ENCODE assay signal across 32 mouse cellular contexts in the genomic region with DNA sequence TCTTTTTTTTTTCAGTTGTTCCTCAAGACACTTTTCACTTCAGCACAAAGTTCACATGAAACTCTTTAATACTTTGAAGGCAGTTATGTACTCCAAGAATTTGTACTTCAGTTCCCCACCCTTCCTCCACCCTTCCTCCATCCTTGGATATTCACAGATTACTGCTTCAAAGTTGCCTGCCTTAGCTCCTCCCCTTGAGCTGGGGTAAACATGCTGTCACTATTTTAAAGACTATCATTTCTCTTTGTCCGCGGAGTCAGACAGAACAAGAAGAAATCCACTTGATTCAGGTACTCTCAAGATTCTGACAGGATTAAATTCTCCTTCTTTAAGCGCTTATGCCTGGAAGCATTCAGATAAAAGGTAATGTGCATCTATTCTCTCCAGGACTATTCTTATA. TPM values are rescaled to one million over a fixed set of nuclear protein-coding genes. Genes with fewer than 3 reads are reported as not detected.
A peak's percentile ranks its signal among the peaks of the same experiment; 100 is the strongest.
DNase-seq lines count a peak whose midpoint lies in the region; ATAC-seq and TF ChIP-seq lines count a peak whose summit lies in the region.
"Had no signal": no experiment of that assay in that cellular context is flagged by ENCODE, and none has a peak within 500 bp of the region (broad histone marks: within the 10 kb centered on the region; RNA-seq: fewer than 3 reads in every experiment).

No protein-coding gene starts in this region.

- TF ChIP-seq CTCF in heart, postnatal 0 days (IDR thresholded peaks at IDR 0.05; ENCODE audit: low read depth), result no peak
- no peak for TF ChIP-seq CTCF in lung, postnatal 0 days (IDR thresholded peaks at IDR 0.05)

- 50% methylated on average over 3 of the region's 3 CpGs for WGBS in heart, postnatal 0 days
- 50% methylated on average over 3 of the region's 3 CpGs for WGBS in heart, embryonic 11.5 days (ENCODE audit: insufficient replicate concordance)
- 22% methylated on average over 3 of the region's 3 CpGs for WGBS in lung, postnatal 0 days

- 0 out of 2 replicates have a peak overlapping the region, but pooled peaks have one; percentile 13 for H3K4me3 ChIP-seq in heart, postnatal 0 days (ENCODE audit: low read depth, low read length)
- no peak overlapping the region for H3K4me3 ChIP-seq in heart, embryonic 11.5 days (ENCODE audit: low read depth, low read length)
- H3K4me3 ChIP-seq in lung, postnatal 0 days (ENCODE audit: low read depth, low read length), result no peak overlapping the region
- H3K4me3 ChIP-seq: embryonic facial prominence, embryonic 12.5 days; hindbrain, embryonic 12.5 days; intestine, embryonic 15.5 days; limb, embryonic 12.5 days; liver, embryonic 15.5 days; megakaryocyte, embryonic 14.5 days; midbrain, embryonic 12.5 days; myocyte; neural tube, embryonic 12.5 days had no signal

- H3K9ac ChIP-seq in heart, postnatal 0 days (replicated peaks; ENCODE audit: low read depth, low read length), result no peak overlapping the region
- H3K9ac ChIP-seq in heart, embryonic 11.5 days (ENCODE audit: low read depth, low read length), result no peak overlapping the region
- no peak overlapping the region for H3K9ac ChIP-seq in lung, postnatal 0 days (replicated peaks; ENCODE audit: low read depth)
- H3K9ac ChIP-seq: embryonic facial prominence, embryonic 12.5 days; hindbrain, embryonic 12.5 days; intestine, embryonic 15.5 days; limb, embryonic 12.5 days; liver, embryonic 15.5 days; midbrain, embryonic 12.5 days; neural tube, embryonic 12.5 days had no signal

- no peak overlapping the region for H3K27ac ChIP-seq in heart, postnatal 0 days (ENCODE audit: low read depth)
- H3K27ac ChIP-seq in heart, embryonic 11.5 days (ENCODE audit: low read depth, low read length), result no peak overlapping the region
- no peak overlapping the region for H3K27ac ChIP-seq in lung, postnatal 0 days (ENCODE audit: low read length)
- H3K27ac ChIP-seq: embryonic facial prominence, embryonic 12.5 days; hindbrain, embryonic 12.5 days; hindbrain, postnatal 0 days; intestine, embryonic 15.5 days; kidney, postnatal 0 days; limb, embryonic 12.5 days; liver, embryonic 15.5 days; midbrain, embryonic 12.5 days; neural tube, embryonic 12.5 days had no signal

- H3K36me3 ChIP-seq in heart, postnatal 0 days (replicated peaks; ENCODE audit: control insufficient read depth, insufficient read depth, low read length), result no peaks in the 10 kb centered on the region
- no peaks in the 10 kb centered on the region for H3K36me3 ChIP-seq in heart, embryonic 11.5 days (ENCODE audit: control insufficient read depth, insufficient read depth, low read length)
- no peaks in the 10 kb centered on the region for H3K36me3 ChIP-seq in lung, postnatal 0 days (ENCODE audit: insufficient read depth, low read length)
- H3K36me3 ChIP-seq: embryonic facial prominence, embryonic 12.5 days; hindbrain, embryonic 12.5 days; intestine, embryonic 15.5 days; limb, embryonic 12.5 days; liver, embryonic 15.5 days; midbrain, embryonic 12.5 days; neural tube, embryonic 12.5 days had no signal

- no peaks in the 10 kb centered on the region for H3K4me1 ChIP-seq in heart, postnatal 0 days (ENCODE audit: control insufficient read depth, insufficient read depth)
- H3K4me1 ChIP-seq in heart, embryonic 11.5 days (ENCODE audit: control insufficient read depth, insufficient read depth, low read length), result no peaks in the 10 kb centered on the region
- H3K4me1 ChIP-seq in lung, postnatal 0 days (ENCODE audit: insufficient read depth, low read depth, low read length), result no peaks in the 10 kb centered on the region
- H3K4me1 ChIP-seq: embryonic facial prominence, embryonic 12.5 days; hindbrain, embryonic 12.5 days; intestine, embryonic 15.5 days; limb, embryonic 12.5 days; liver, embryonic 15.5 days; megakaryocyte, embryonic 14.5 days; neural tube, embryonic 12.5 days had no signal

- DNase-seq in heart, adult 11 months, result peak; percentile 86
- DNase-seq in heart, postnatal 36 days, result no peak
- no peak for DNase-seq in heart, postnatal 0 days (ENCODE audit: low spot score)
- DNase-seq in lung, postnatal 0 days (ENCODE audit: low spot score), result peak; percentile 53
- DNase-seq in lung, postnatal 36 days, result peak; percentile 51
- no peak for DNase-seq in adrenal gland, adult (ENCODE audit: inconsistent age in 2 of 2, low spot score in 1 of 2)
- DNase-seq: adrenal gland, postnatal 14 days; cerebellum, adult 11-12 months; cerebellum, adult 9-11 months; embryo, embryonic 11 days; gastrocnemius, postnatal 14 days; kidney, adult 8-10 months; kidney, postnatal 4 days; right cerebral cortex, adult 18-20 months; right cerebral cortex, postnatal 4 days; thymus, adult 2 months; thymus, postnatal 36 days had no signal

- ATAC-seq in heart, postnatal 0 days (ENCODE audit: insufficient read depth, low read depth), result no peak
- no peak for ATAC-seq in heart, embryonic 11.5 days (replicated peaks; ENCODE audit: insufficient number of reproducible peaks, low FRiP score, low TSS enrichment)
- ATAC-seq in lung, postnatal 0 days, result peak; percentile 56
- ATAC-seq: forebrain, embryonic 16.5 days; hindbrain, postnatal 0 days; intestine, embryonic 15.5 days; Patski had no signal

- H3K4me2 ChIP-seq in heart, postnatal 0 days (ENCODE audit: low read depth, low read length), result no peak overlapping the region
- H3K4me2 ChIP-seq in heart, embryonic 11.5 days, result no peak overlapping the region
- H3K4me2 ChIP-seq in lung, postnatal 0 days (replicated peaks; ENCODE audit: low read depth, low read length), result no peak overlapping the region
- H3K4me2 ChIP-seq: embryonic facial prominence, embryonic 12.5 days; hindbrain, embryonic 12.5 days; intestine, embryonic 15.5 days; limb, embryonic 12.5 days; liver, embryonic 15.5 days; midbrain, embryonic 12.5 days; neural tube, embryonic 12.5 days had no signal

- no peaks in the 10 kb centered on the region for H3K9me3 ChIP-seq in heart, postnatal 0 days (replicated peaks; ENCODE audit: control insufficient read depth, low read length)
- H3K9me3 ChIP-seq in heart, embryonic 11.5 days (replicated peaks; ENCODE audit: control insufficient read depth, low read length), result no peaks in the 10 kb centered on the region
- no peaks in the 10 kb centered on the region for H3K9me3 ChIP-seq in lung, postnatal 0 days (ENCODE audit: low read length)
- H3K9me3 ChIP-seq: embryonic facial prominence, embryonic 12.5 days; hindbrain, embryonic 12.5 days; intestine, embryonic 15.5 days; limb, embryonic 12.5 days; liver, embryonic 15.5 days; megakaryocyte, embryonic 14.5 days; midbrain, embryonic 12.5 days; neural tube, embryonic 12.5 days had no signal

- intact Hi-C loops in heart, postnatal 36 days (cut with DNase I), result loop anchor here (5.0 kb wide), 1 partner anchor 55 kb away; a partner anchor contains a TSS

- H3K27me3 ChIP-seq in heart, postnatal 0 days (ENCODE audit: control insufficient read depth, insufficient read depth, low read length), result no peaks in the 10 kb centered on the region
- H3K27me3 ChIP-seq in heart, embryonic 11.5 days (ENCODE audit: control insufficient read depth, insufficient read depth, low read length), result no peaks in the 10 kb centered on the region
- no peaks in the 10 kb centered on the region for H3K27me3 ChIP-seq in lung, postnatal 0 days (replicated peaks; ENCODE audit: insufficient read depth, low read length)
- H3K27me3 ChIP-seq: embryonic facial prominence, embryonic 12.5 days; hindbrain, embryonic 12.5 days; intestine, embryonic 15.5 days; limb, embryonic 12.5 days; liver, embryonic 15.5 days; megakaryocyte, embryonic 14.5 days; midbrain, embryonic 12.5 days; neural tube, embryonic 12.5 days had no signal

- no peak for TF ChIP-seq EP300 in heart, postnatal 0 days (IDR thresholded peaks at IDR 0.05; ENCODE audit: low read depth)
- 0 out of 2 replicates have a peak, but pooled peaks have one; percentile 30 for TF ChIP-seq EP300 in lung, postnatal 0 days (IDR thresholded peaks at IDR 0.05)

RNA-seq across cellular contexts. Expression of a gene that starts 55.9 kb away (rescaled TPM):
- under 1 TPM; 0.27 to 0.50 TPM for total RNA-seq in heart, postnatal 36 days (2021)
- 0.12 and 0.88 TPM in 2 replicates for total RNA-seq in heart, postnatal 0 days (2014; rRNA removed; ENCODE audit: low replicate concordance)
- 0.40 and 0.44 TPM in 2 replicates for polyA plus RNA-seq in heart, postnatal 0 days (2015; fragmentation: Nextera tagmentation; extraction: Ambion mirVana)
- polyA plus RNA-seq in heart, embryonic 11.5 days (2014; fragmentation: Nextera tagmentation; extraction: Ambion mirVana), result 0.83 and 0.90 TPM in 2 replicates
- 0.52 and 0.58 TPM in 2 replicates for polyA plus RNA-seq in lung, postnatal 0 days (2015; fragmentation: Nextera tagmentation; extraction: Ambion mirVana)
- total RNA-seq: MEL had no signal
- polyA plus RNA-seq: myocyte had no signal

Comparison
In these comparisons a context has a peak if more than half of its experiments do, and no peak if none do; other contexts are left out.
1. DNase-seq: peak in heart, adult 11 months (single experiment), lung, postnatal 0 days (single experiment) and lung, postnatal 36 days (single experiment); none in heart, postnatal 36 days (0 of 2), heart, postnatal 0 days (single experiment) and adrenal gland, adult (0 of 2).